Mouse (Mus musculus) lung, embryonic 16.5 days (tissue): ENCODE results near the gene Phpt1. TPM values are rescaled to one million over a fixed set of nuclear protein-coding genes. Genes with fewer than 3 reads are reported as not detected.

Experiments used
- ATAC-seq: fragments of 200-750 bp; cut with Nextera tagmentation; 2 replicates; pipeline ENCODE4 v1.8.0; 2017; ENCODE audit warnings: low read depth, mild to moderate bottlenecking, moderate library complexity
- H3K27ac ChIP-seq: fragments of 300-500 bp; sonication (generic); 2 replicates; pipeline ENCODE4 v1.5.1; 2014; ENCODE audit warnings: mild to moderate bottlenecking, control low read depth, low read length
- H3K27me3 ChIP-seq: fragments of 300-500 bp; sonication (generic); 2 replicates; pipeline ENCODE4 v1.6.1; 2014; ENCODE audit warnings: low read depth, low read length, mixed read lengths; ENCODE audit not compliant: control insufficient read depth, insufficient read depth
- H3K36me3 ChIP-seq: fragments of 300-500 bp; sonication (generic); 2 replicates; pipeline ENCODE4 v1.6.1; 2014; ENCODE audit warnings: low read length; ENCODE audit not compliant: control insufficient read depth, insufficient read depth
- H3K4me1 ChIP-seq: fragments of 300-500 bp; sonication (generic); replicated peaks from 2 replicates; pipeline ENCODE4 v1.6.1; 2014; ENCODE audit warnings: low read length, mixed read lengths; ENCODE audit not compliant: control insufficient read depth, insufficient read depth
- H3K4me2 ChIP-seq: fragments of 300-500 bp; sonication (generic); 2 replicates; pipeline ENCODE4 v1.6.1; 2014; ENCODE audit warnings: low read depth, low read length, control low read depth
- H3K4me3 ChIP-seq: fragments of 300-500 bp; sonication (generic); 2 replicates; pipeline ENCODE4 v1.5.1; 2014; ENCODE audit warnings: mild to moderate bottlenecking, low read length, control low read depth
- H3K9ac ChIP-seq: fragments of 300-500 bp; sonication (generic); 2 replicates; pipeline ENCODE4 v1.6.1; 2014; ENCODE audit warnings: low read length, control low read depth
- H3K9me3 ChIP-seq: fragments of 300-500 bp; sonication (generic); 2 replicates; pipeline ENCODE4 v1.6.1; 2016; ENCODE audit warnings: low read length; ENCODE audit not compliant: control insufficient read depth
- WGBS: fragments of 180-500 bp; shearing (Covaris S2); extraction: QIAGEN DNeasy Blood & Tissue Kit; methylation state at CpG from one replicate; pipeline ENCODE4 v1.1.7; 2014; 5-methylcytosine and 5-hydroxymethylcytosine counted together
- polyA plus RNA-seq: library from polyadenylated mRNA; unstranded; fragments of >200 nt; fragmentation: Nextera tagmentation; extraction: Ambion mirVana; gene quantifications from 2 replicates; pipeline ENCODE4 v1.2.1, GENCODE M21; 2015

Gene Phpt1
- polyA plus RNA-seq, 1 experiment from 2014 or later: 167 TPM

GRCm38 (mm10) chr2:25541644-25542367, 33.2 kb downstream of the Phpt1 start:
- H3K9ac ChIP-seq: no peak overlapping the region
- H3K36me3 ChIP-seq: no peaks in the 10 kb centered on the region; the same call in 1 of the 2 replicates
- no peaks in the 10 kb centered on the region for H3K27me3 ChIP-seq
- no peak overlapping the region for H3K4me2 ChIP-seq
- ATAC-seq: no peak
- H3K27ac ChIP-seq: no peak overlapping the region
- no peak overlapping the region for H3K4me3 ChIP-seq
- H3K4me1 ChIP-seq: peaks cover 8% of the 10 kb centered on the region; the same call in 1 of the 2 replicates
- no peaks in the 10 kb centered on the region for H3K9me3 ChIP-seq
- WGBS: 58% methylated on average over 10 of the region's 10 CpGs

DNA sequence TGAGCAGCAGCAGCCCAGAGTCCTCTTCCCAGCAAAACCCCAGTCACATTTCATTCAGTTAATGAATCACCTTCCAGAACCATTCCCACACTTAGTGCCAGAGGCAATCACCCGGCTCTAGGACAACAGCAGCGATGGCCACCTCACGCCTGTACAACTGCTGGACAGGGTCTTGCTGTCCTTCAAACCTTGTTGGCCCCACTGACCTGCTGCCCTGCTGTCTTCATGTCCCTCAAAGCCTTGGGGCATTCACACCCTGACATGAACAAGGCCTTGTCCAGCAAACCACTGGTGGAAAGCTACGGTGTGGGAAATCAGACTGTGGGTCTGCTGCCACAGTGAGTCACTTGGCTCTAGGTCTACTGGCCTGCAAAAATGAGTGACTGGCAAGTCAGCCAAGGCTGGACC, 34.5 kb downstream of the Phpt1 start:
- H3K27me3 ChIP-seq: no peaks in the 10 kb centered on the region
- H3K4me1 ChIP-seq: peaks cover 2% of the 10 kb centered on the region; the same call in 1 of the 2 replicates
- ATAC-seq: no peak
- H3K9ac ChIP-seq: no peak overlapping the region
- H3K4me3 ChIP-seq: no peak overlapping the region
- H3K4me2 ChIP-seq: no peak overlapping the region
- no peaks in the 10 kb centered on the region for H3K9me3 ChIP-seq
- no peak overlapping the region for H3K27ac ChIP-seq
- WGBS: 92% methylated on average over 4 of the region's 4 CpGs
- peaks cover 9% of the 10 kb centered on the region for H3K36me3 ChIP-seq

DNA sequence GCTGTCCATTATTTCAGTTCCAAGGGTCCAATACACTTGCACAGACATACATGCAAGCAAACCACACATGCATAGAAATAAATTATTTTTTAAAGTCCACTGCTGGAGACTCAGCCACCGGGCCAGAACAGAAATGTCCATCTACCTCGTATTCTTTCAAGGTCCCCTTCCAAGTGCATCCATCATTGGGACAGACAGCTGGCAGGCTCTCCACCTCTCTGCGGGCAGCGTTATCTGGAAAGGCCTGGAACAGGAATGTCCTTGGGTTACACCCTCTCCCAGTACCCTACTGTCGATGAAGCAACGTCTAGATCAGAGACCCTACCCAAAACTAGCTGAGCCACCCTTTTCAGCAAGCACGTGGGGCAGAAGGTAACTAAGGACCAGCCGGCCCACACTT, 38.5 kb downstream of the Phpt1 start:
- no peaks in the 10 kb centered on the region for H3K4me1 ChIP-seq
- H3K9me3 ChIP-seq: no peaks in the 10 kb centered on the region
- no peak for ATAC-seq
- no peak overlapping the region for H3K9ac ChIP-seq
- no peak overlapping the region for H3K27ac ChIP-seq
- no peak overlapping the region for H3K4me2 ChIP-seq
- H3K27me3 ChIP-seq: no peaks in the 10 kb centered on the region
- peaks cover 18% of the 10 kb centered on the region for H3K36me3 ChIP-seq
- WGBS: 70% methylated on average over 8 of the region's 8 CpGs
- no peak overlapping the region for H3K4me3 ChIP-seq

DNA sequence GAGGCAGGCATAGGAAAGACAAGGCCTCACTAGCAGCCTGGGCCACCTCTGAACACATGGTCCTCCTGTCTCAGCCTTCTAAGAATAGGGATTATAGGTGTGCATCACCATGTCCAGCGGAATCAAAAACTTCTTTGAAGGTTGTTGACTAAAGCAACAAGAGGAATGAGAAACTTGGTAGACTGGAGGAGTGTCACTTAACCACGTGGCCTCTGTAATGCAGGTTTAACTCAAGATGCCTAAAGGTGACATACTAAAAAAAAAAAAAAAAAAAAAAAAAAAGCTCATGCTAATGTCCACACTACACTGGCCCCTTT, 40.2 kb downstream of the Phpt1 start:
- Histone ChIP-seq H3K4me1 (no peaks in the 10 kb centered on the region), H3K9me3 (no peaks in the 10 kb centered on the region), H3K4me3 (no peak overlapping the region), H3K36me3 (peaks cover 25% of the 10 kb centered on the region), H3K4me2 (no peak overlapping the region), H3K9ac (no peak overlapping the region), H3K27ac (no peak overlapping the region), H3K27me3 (no peaks in the 10 kb centered on the region)
- 88% methylated on average over 2 of the region's 2 CpGs for WGBS
- no peak for ATAC-seq

DNA sequence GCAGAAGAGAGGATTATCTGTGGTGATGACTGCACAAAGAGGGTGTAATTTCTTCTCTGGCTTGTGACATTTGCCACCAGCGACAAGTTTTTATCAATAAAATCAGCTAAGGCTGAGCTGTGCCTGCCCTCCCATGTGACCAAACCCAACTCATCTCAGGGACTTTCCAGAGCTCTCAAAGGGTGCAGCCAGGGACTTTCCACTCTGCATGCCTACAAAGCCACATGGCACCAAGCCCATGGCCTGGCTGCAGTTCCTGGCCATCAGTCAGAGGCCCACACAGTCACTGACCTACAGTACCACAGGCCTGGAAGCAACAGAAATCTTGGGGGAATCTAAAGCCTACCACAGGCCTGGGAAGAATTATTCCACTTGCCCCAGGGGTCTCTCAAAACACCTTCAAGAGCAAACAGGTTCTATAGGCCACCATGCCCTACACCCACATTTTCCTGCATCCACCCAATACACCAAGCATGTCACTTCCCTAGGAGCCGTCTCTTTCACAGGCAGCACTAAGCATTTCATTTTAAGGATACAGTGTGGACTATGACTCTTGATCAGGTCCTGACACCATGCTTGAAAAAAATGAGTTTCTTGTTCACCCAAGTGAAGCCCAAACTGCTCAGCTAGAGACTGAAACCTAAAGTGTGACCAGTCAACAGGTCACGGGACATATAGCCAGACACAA, 40.7 kb downstream of the Phpt1 start:
- no peak overlapping the region for H3K9ac ChIP-seq
- ATAC-seq: no peak
- H3K4me2 ChIP-seq: no peak overlapping the region
- no peak overlapping the region for H3K4me3 ChIP-seq
- no peaks in the 10 kb centered on the region for H3K27me3 ChIP-seq
- 81% methylated on average over 3 of the region's 3 CpGs for WGBS
- no peaks in the 10 kb centered on the region for H3K4me1 ChIP-seq
- H3K36me3 ChIP-seq: peaks cover 30% of the 10 kb centered on the region
- H3K9me3 ChIP-seq: no peaks in the 10 kb centered on the region
- no peak overlapping the region for H3K27ac ChIP-seq

DNA sequence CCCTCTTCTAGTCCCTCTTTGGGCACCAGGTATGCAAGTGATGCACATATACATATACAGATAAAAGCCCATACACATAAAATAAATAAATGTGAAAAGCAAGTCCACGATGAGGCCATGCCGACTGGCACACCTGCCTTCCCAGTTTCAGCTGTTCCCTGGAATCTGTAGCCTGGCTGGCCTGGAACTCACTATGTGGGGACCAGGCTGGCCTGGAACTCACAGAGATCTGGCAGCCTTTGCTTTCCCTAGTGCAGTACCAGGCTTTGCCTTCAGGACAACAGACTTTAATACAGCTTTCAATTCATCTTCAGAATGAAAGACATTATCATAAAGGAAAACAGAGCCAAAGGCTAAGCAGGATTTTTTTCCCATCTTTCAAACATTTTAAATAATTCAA, 41.3 kb downstream of the Phpt1 start:
- H3K4me2 ChIP-seq: no peak overlapping the region
- H3K9ac ChIP-seq: no peak overlapping the region
- H3K9me3 ChIP-seq: no peaks in the 10 kb centered on the region
- 97% methylated on average over 2 of the region's 2 CpGs for WGBS
- no peak overlapping the region for H3K4me3 ChIP-seq
- H3K36me3 ChIP-seq: peaks cover 36% of the 10 kb centered on the region
- H3K27me3 ChIP-seq: no peaks in the 10 kb centered on the region
- ATAC-seq: no peak
- H3K4me1 ChIP-seq: no peaks in the 10 kb centered on the region
- no peak overlapping the region for H3K27ac ChIP-seq

- Histone ChIP-seq H3K27ac (no peak overlapping the region), H3K9ac (no peak overlapping the region), H3K4me1 (no peaks in the 10 kb centered on the region), H3K36me3 (peaks cover 69% of the 10 kb centered on the region), H3K4me2 (no peak overlapping the region), H3K4me3 (no peak overlapping the region), H3K9me3 (no peaks in the 10 kb centered on the region), H3K27me3 (no peaks in the 10 kb centered on the region)
- 81% methylated on average over 9 of the region's 9 CpGs for WGBS
- no peak for ATAC-seq
Observed at GRCm38 (mm10) chr2:25526510-25527302, 48.3 kb downstream of the Phpt1 start.
